Mouse (Mus musculus) CD8-positive naive resting alpha-beta T cell, adult 2 months (primary cell): ENCODE results near the gene Ntrk3.

Experiments used
- DNase-seq, 2 experiments: peaks; one replicate each; pipeline ENCODE4 v3.0.0; 2022; ENCODE audit warnings: low read depth in 2 of 2, low spot score in 2 of 2

Gene Ntrk3

GRCm38 (mm10) chr7:78737614-78738210 lies at the start of gene Ntrk3:
Gene Ntrk3, minus strand, starts transcription at chr7:78738012.
- peak in 1 of 2 experiments; percentile 19 for DNase-seq

- no peak for DNase-seq
Measured at GRCm38 (mm10) chr7:78785906-78786305, 48.1 kb upstream of the Ntrk3 start.

- DNase-seq, result peak; percentile 78 to 85
Measured at GRCm38 (mm10) chr7:78782639-78783581, 45.1 kb upstream of the Ntrk3 start, which contains the start of the genes Mrps11 and Mrpl46. Gene Mrps11, plus strand, starts transcription at chr7:78783119. Gene Mrpl46, minus strand, starts transcription at chr7:78783531.

- no peak for DNase-seq
Measured at GRCm38 (mm10) chr7:78778741-78779140, 40.9 kb upstream of the Ntrk3 start.

GRCm38 (mm10) chr7:78770936-78771335 lies 33.1 kb upstream of the Ntrk3 start:
- DNase-seq, result no peak

- no peak for DNase-seq
Measured at GRCm38 (mm10) chr7:78769075-78769652, 31.4 kb upstream of the Ntrk3 start.

- no peak for DNase-seq
Measured at GRCm38 (mm10) chr7:78767929-78768531, 30.2 kb upstream of the Ntrk3 start.

- DNase-seq, result peak; percentile 60 to 79
Measured at GRCm38 (mm10) chr7:78766019-78766683, 28.3 kb upstream of the Ntrk3 start.

GRCm38 (mm10) chr7:78765215-78765631 lies 27.4 kb upstream of the Ntrk3 start:
- no peak for DNase-seq

GRCm38 (mm10) chr7:78763801-78764200 lies 26.0 kb upstream of the Ntrk3 start:
- no peak for DNase-seq

- no peak for DNase-seq
Measured at GRCm38 (mm10) chr7:78754458-78755000, 16.7 kb upstream of the Ntrk3 start.

GRCm38 (mm10) chr7:78753752-78754457 lies 16.1 kb upstream of the Ntrk3 start:
- DNase-seq, result no peak

- no peak for DNase-seq
Measured at GRCm38 (mm10) chr7:78752961-78753360, 15.1 kb upstream of the Ntrk3 start.

- no peak for DNase-seq
Measured at GRCm38 (mm10) chr7:78743731-78744385, 6.0 kb upstream of the Ntrk3 start.

- no peak for DNase-seq
Measured at GRCm38 (mm10) chr7:78739351-78740000, 1.7 kb upstream of the Ntrk3 start.

GRCm38 (mm10) chr7:78737196-78737595 lies 616 bp downstream of the Ntrk3 start:
- no peak for DNase-seq

- no peak for DNase-seq
Measured at GRCm38 (mm10) chr7:78731391-78731790, 6.4 kb downstream of the Ntrk3 start.

- DNase-seq, result no peak
Measured at GRCm38 (mm10) chr7:78724591-78724990, 13.2 kb downstream of the Ntrk3 start.

GRCm38 (mm10) chr7:78722051-78722450 lies 15.8 kb downstream of the Ntrk3 start:
- DNase-seq, result no peak
